1 mouse cellular context compared by ENCODE assay signal in the genomic region with DNA sequence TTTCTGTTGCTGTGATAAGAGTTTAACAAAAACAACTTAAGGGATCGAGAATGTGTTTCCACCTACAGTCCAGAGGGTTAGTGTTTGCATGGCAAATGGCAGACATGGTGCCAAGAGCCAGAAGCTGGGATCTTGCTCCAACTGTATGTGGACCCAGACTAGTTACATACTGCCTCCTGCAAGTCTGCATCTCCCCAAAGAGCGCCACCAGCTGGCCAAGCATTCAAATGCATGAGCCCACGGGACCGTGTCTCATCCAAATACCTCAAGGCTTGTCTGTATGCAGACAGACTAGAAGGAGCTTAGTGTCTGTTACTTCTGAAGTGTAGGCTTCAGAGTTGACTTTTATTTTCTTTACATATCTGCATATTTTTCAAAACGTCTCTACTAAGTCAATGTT.
TF ChIP-seq lines count a peak whose summit lies in the region.

No protein-coding gene starts in this region.

TF ChIP-seq in CH12.LX, 34 proteins besides CTCF, POLR2A, EP300 and RAD21 (continued from another document):
- TF ChIP-seq SMC3 (IDR thresholded peaks at IDR 0.05; ENCODE audit: low read depth, low read length) = peak; percentile 11; the same call in 1 of the 2 replicates
TF ChIP-seq in CH12.LX: peak in this region for 1.
